Mouse (Mus musculus) kidney, postnatal 0 days (tissue): ENCODE results near the gene Txn1. TPM values are rescaled to one million over a fixed set of nuclear protein-coding genes. Genes with fewer than 3 reads are reported as not detected.

Experiments
- ATAC-seq: fragments of 200-750 bp; cut with Nextera tagmentation; replicated peaks from 2 replicates; pipeline ENCODE4 v1.8.0; 2017; ENCODE audit warnings: low read depth, moderate number of reproducible peaks, moderate TSS enrichment, moderate library complexity; ENCODE audit not compliant: low FRiP score
- DNase-seq: peaks from one replicate; pipeline ENCODE4 v3.0.0-alpha.2; 2016; ENCODE audit warnings: low spot score
- H3K27ac ChIP-seq: fragments of 300-500 bp; sonication (generic); 2 replicates; pipeline ENCODE4 v1.5.1; 2014; ENCODE audit warnings: mild to moderate bottlenecking
- H3K27me3 ChIP-seq: fragments of 300-500 bp; sonication (generic); 2 replicates; pipeline ENCODE4 v1.6.1; 2014; ENCODE audit warnings: low read length, mixed read lengths; ENCODE audit not compliant: insufficient read depth
- H3K36me3 ChIP-seq: fragments of 300-500 bp; sonication (generic); 2 replicates; pipeline ENCODE4 v1.6.1; 2014; ENCODE audit warnings: low read length, mixed read lengths; ENCODE audit not compliant: insufficient read depth
- H3K4me1 ChIP-seq: fragments of 300-500 bp; sonication (generic); replicated peaks from 2 replicates; pipeline ENCODE4 v1.6.1; 2014; ENCODE audit warnings: antibody characterized with exemption, low read length, mixed read lengths; ENCODE audit not compliant: insufficient read depth
- H3K4me2 ChIP-seq: fragments of 300-500 bp; sonication (generic); 2 replicates; pipeline ENCODE4 v1.6.1; 2014; ENCODE audit warnings: mild to moderate bottlenecking, low read length, moderate library complexity, mixed read lengths
- H3K4me3 ChIP-seq: fragments of 300-500 bp; sonication (generic); replicated peaks from 2 replicates; pipeline ENCODE4 v1.5.1; 2014; ENCODE audit warnings: low read depth, low read length
- H3K9ac ChIP-seq: fragments of 300-500 bp; sonication (generic); 2 replicates; pipeline ENCODE4 v1.6.1; 2014; ENCODE audit warnings: low read depth, low read length
- H3K9me3 ChIP-seq: fragments of 300-500 bp; sonication (generic); replicated peaks from 2 replicates; pipeline ENCODE4 v1.6.1; 2016; ENCODE audit warnings: low read length, inconsistent platforms, mixed read lengths
- CTCF ChIP-seq: IDR thresholded peaks from 2 replicates; pipeline ENCODE4 v1.5.1; 2016; ENCODE audit warnings: antibody characterized with exemption, low read depth, mild to moderate bottlenecking, moderate library complexity
- WGBS: fragments of 180-500 bp; shearing (Covaris S2); extraction: QIAGEN DNeasy Blood & Tissue Kit; methylation state at CpG from one replicate; pipeline ENCODE4 v1.1.7; 2014; 5-methylcytosine and 5-hydroxymethylcytosine counted together
- polyA plus RNA-seq: library from polyadenylated mRNA; unstranded; fragments of >200 nt; fragmentation: Nextera tagmentation; extraction: Ambion mirVana; gene quantifications from 2 replicates; pipeline ENCODE4 v1.2.1, GENCODE M21; 2015

Gene Txn1
- polyA plus RNA-seq, 1 experiment from 2014 or later: 497 TPM

GRCm38 (mm10) chr4:57955544-57955958 is 660 bp downstream of the Txn1 start:
- H3K27ac ChIP-seq: peak overlapping the region; percentile 96
- H3K36me3 ChIP-seq: peaks cover 12% of the 10 kb centered on the region; the same call in 1 of the 2 replicates
- peak overlapping the region; percentile 72 for H3K4me2 ChIP-seq
- no peaks in the 10 kb centered on the region for H3K9me3 ChIP-seq
- peak; percentile 71 for DNase-seq
- H3K4me1 ChIP-seq: peaks cover 14% of the 10 kb centered on the region
- peak overlapping the region; percentile 81 for H3K4me3 ChIP-seq
- H3K9ac ChIP-seq: peak overlapping the region; percentile 87
- under 1% methylated on average over 25 of the region's 25 CpGs for WGBS
- TF ChIP-seq CTCF: peak; percentile 20; the same call in 1 of the 2 replicates
- peak; percentile 13 for ATAC-seq
- no peaks in the 10 kb centered on the region for H3K27me3 ChIP-seq

DNA sequence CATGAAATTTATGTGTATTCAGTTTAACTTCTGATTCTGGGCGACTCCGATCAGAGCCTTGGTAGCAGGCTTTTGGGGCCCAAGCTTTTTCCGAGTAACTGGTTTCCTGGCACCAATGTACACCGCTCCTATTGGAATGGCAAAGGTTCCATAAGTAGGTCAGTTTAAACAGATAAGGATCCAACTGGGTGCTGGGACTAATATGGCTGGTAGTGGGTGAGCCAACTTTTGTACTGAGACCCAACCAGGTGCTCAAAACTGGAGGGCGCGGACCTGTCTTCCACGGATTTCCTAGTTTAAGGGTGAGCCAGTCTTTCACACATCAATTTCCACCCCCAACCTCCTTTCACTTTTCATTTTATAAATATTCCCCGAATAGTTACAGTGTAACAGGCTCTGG is 1.2 kb downstream of the Txn1 start:
- H3K27me3 ChIP-seq: no peaks in the 10 kb centered on the region
- H3K4me1 ChIP-seq: peaks cover 14% of the 10 kb centered on the region
- peak overlapping the region; percentile 96 for H3K27ac ChIP-seq
- WGBS: 67% methylated on average over 8 of the region's 8 CpGs
- H3K9me3 ChIP-seq: no peaks in the 10 kb centered on the region
- peaks cover 17% of the 10 kb centered on the region for H3K36me3 ChIP-seq
- H3K4me3 ChIP-seq: peak overlapping the region; percentile 81
- TF ChIP-seq CTCF: no peak
- peak overlapping the region; percentile 87 for H3K9ac ChIP-seq
- peak overlapping the region; percentile 72 for H3K4me2 ChIP-seq
- no peak for ATAC-seq
- DNase-seq: no peak

DNA sequence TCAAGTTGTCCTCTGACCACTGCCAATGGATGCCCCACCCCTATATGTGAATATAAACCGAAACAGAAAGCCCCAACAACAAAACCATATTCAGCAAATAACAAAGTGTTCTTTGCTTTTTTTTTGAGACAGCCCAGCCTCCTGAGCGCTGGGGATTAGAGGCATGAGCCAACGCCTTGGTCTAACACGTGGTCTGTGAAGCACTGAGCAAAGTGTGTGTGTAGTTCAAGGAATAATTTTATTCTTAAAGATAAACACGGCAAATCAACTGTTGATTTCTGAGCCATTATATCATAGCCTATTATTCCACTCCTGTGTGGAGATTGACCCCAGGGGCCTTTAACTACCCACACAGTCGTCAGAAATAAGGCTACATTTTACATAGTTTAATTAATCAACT is 1.6 kb downstream of the Txn1 start:
- TF ChIP-seq CTCF: no peak
- H3K4me3 ChIP-seq: peak overlapping the region; percentile 81; the same call in 1 of the 2 replicates
- peaks cover 21% of the 10 kb centered on the region for H3K36me3 ChIP-seq
- peaks cover 14% of the 10 kb centered on the region for H3K4me1 ChIP-seq
- peak overlapping the region; percentile 72 for H3K4me2 ChIP-seq
- H3K9ac ChIP-seq: no peak overlapping the region
- H3K27ac ChIP-seq: no peak overlapping the region
- H3K9me3 ChIP-seq: no peaks in the 10 kb centered on the region
- WGBS: 64% methylated on average over 6 of the region's 6 CpGs
- no peak for DNase-seq
- ATAC-seq: no peak
- H3K27me3 ChIP-seq: no peaks in the 10 kb centered on the region

DNA sequence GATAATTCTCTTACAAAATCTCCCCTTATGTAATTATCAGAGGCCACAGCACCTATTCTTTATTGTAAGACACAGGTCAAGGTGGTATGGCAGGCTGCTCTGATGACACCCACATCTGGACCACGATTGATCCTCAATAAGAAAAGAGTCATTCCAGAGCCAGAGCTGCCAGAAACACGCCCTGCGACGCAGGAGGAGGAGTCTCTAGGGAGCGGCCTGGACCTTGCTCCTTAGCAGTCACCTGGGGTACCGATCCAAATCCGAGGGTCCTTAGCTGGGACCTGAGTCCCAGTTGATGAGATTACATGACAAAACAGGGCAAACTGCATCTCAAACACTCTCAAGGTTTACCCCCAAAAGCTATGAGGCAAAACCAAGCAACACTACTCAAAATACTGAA is 2.4 kb downstream of the Txn1 start:
- ATAC-seq (no peak), DNase-seq (no peak)
- no peak for TF ChIP-seq CTCF
- H3K4me3 ChIP-seq: no peak overlapping the region
- no peaks in the 10 kb centered on the region for H3K9me3 ChIP-seq
- H3K27me3 ChIP-seq: no peaks in the 10 kb centered on the region
- peaks cover 27% of the 10 kb centered on the region for H3K36me3 ChIP-seq
- H3K4me2 ChIP-seq: peak overlapping the region; percentile 72; the same call in 1 of the 2 replicates
- H3K27ac ChIP-seq: no peak overlapping the region
- peaks cover 14% of the 10 kb centered on the region for H3K4me1 ChIP-seq
- WGBS: 73% methylated on average over 7 of the region's 7 CpGs
- H3K9ac ChIP-seq: no peak overlapping the region

GRCm38 (mm10) chr4:57952891-57953290 is 3.3 kb downstream of the Txn1 start:
- Histone ChIP-seq H3K36me3 (peaks cover 33% of the 10 kb centered on the region), H3K27ac (peak overlapping the region; percentile 31; the same call in 1 of the 2 replicates), H3K9ac (no peak overlapping the region), H3K9me3 (no peaks in the 10 kb centered on the region), H3K4me3 (no peak overlapping the region), H3K27me3 (no peaks in the 10 kb centered on the region), H3K4me2 (no peak overlapping the region), H3K4me1 (peaks cover 14% of the 10 kb centered on the region)
- TF ChIP-seq CTCF: no peak
- ATAC-seq (no peak), DNase-seq (no peak)
- WGBS: 62% methylated on average over 1 of the region's 1 CpGs

GRCm38 (mm10) chr4:57952416-57952815 is 3.8 kb downstream of the Txn1 start:
- Histone ChIP-seq H3K9ac (no peak overlapping the region), H3K4me3 (no peak overlapping the region), H3K4me1 (peaks cover 14% of the 10 kb centered on the region), H3K27ac (peak overlapping the region; percentile 31; the same call in 1 of the 2 replicates), H3K9me3 (no peaks in the 10 kb centered on the region), H3K27me3 (no peaks in the 10 kb centered on the region), H3K4me2 (no peak overlapping the region), H3K36me3 (peaks cover 37% of the 10 kb centered on the region)
- no peak for DNase-seq
- no peak for TF ChIP-seq CTCF
- 81% methylated on average over 3 of the region's 3 CpGs for WGBS
- no peak for ATAC-seq

DNA sequence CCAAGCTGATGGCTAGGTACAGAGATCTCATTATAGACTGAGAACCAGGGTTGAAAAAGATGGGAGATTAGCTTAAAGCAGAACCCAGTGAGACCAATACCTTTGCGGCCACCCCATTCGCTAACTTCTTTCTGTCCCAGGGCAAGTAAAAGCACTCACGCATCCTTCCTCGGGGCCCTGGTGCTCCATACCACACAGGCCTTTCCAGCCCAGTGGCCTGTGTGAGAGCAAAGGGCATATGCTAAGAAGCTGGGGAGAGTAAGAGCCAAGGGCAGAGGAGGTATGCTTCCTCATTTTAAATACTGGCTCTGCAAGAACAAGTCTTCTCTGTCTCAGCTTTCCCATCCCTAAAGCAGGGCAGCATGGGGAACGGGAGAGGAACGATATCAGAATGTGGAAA is 6.3 kb downstream of the Txn1 start:
- DNase-seq (no peak), ATAC-seq (no peak)
- Histone ChIP-seq H3K9me3 (no peaks in the 10 kb centered on the region), H3K4me3 (no peak overlapping the region), H3K27me3 (no peaks in the 10 kb centered on the region), H3K4me2 (no peak overlapping the region), H3K9ac (no peak overlapping the region), H3K27ac (no peak overlapping the region), H3K4me1 (peaks cover 17% of the 10 kb centered on the region; the same call in 1 of the 2 replicates), H3K36me3 (peaks cover 44% of the 10 kb centered on the region)
- WGBS: 86% methylated on average over 6 of the region's 6 CpGs
- no peak for TF ChIP-seq CTCF
